Mouse (Mus musculus): ENCODE results near the gene Gnai3. TPM values are rescaled to one million over a fixed set of nuclear protein-coding genes. Genes with fewer than 3 reads are reported as not detected.
A peak's percentile ranks its signal among the peaks of the same experiment; 100 is the strongest.

Gene Gnai3
- total RNA-seq (2015; ENCODE audit: low replicate concordance) = 29.9 and 45.7 TPM in 2 replicates
- total RNA-seq (2017; ENCODE audit: low replicate concordance) = 21.7 and 30.0 TPM in 2 replicates

DNA sequence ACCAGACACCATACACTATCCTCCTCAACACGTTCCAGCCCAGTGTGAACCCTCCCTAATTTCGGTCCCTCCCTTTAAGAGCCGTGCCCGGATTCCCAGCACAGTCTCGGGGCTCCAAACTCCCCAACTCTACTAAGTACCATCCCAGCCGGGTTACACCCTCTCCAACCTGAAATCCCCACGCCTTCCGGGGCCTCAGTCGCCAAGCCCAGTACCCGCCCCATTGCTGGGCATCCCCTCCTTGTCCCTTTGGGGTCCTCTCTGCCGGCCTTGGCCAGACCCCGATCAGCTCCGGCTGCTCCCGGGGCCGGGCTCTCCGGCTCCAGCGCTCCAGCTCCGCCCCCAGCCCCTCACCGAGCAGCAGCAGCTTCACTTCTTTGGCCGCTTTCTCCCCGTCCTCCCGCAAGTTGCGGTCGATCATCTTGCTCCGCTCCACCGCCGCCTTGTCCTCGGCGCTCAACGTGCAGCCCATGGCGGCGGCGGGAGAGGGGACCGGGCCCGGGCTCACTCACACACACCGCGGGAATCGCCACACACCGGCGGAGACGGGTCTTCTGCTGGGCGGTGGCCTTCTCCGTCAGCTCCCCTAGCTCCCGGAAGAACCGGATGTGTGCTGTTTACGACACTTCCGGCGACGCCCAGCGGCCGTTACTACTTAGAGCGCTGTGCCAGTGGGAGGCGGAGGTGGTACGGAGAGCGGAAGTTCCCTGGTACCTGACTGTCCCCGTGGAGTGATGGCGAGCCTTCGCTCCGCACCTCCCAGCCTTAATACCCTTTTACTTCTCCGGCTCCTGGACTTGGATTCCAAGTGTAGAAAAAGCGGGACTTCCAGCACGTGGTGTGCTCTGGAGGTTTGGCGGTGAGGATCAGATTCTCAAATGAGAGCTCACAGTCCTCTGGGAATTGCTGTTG lies at the start of gene Gnai3:
Gene Gnai3, minus strand, starts transcription at position 613 of the 912 bp plus-strand sequence.
- ATAC-seq (replicated peaks; ENCODE audit: low FRiP score, poor library complexity, severe bottlenecking) = peak; percentile 94

DNA sequence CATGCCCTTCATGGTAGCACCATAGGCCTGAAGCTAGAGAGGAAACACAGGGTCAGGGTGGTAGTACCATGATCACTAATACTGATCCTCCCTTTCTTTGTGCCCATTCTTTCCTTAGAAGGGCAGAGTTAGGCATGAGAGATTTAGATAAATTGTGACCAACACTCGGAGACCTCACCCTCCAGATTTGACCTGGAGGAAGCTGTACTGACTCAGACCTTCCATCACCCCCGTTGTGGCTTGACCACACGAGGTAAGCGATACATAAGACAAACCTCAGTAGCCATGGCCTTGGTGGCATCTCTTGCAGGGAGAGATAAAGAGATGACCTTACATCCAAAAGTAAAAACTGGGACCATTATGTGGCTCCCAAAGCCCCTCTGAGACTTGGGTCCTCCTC lies 49.3 kb upstream of the Gnai3 start:
- ATAC-seq (replicated peaks; ENCODE audit: low FRiP score, poor library complexity, severe bottlenecking) = no peak

DNA sequence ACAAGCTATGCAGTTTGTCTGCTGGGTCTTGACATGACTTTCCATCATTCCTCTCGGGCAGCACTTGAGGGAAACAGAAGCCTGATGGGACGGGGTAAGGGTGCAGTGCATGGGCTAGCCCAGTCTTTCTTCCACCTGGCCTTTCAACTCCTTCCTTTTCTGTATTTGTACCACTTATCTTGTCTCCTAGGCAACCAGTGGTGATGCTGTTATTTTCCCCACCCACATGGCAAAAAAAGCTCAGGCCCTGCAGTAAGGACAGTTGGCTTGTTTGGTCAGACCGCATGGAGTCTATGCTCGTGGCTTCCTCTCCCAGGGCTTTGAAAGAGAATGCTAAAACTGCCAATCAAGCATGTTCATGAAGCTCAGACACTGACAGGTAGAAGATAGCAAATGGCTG lies 47.7 kb upstream of the Gnai3 start:
- no peak for ATAC-seq (replicated peaks; ENCODE audit: low FRiP score, poor library complexity, severe bottlenecking)

DNA sequence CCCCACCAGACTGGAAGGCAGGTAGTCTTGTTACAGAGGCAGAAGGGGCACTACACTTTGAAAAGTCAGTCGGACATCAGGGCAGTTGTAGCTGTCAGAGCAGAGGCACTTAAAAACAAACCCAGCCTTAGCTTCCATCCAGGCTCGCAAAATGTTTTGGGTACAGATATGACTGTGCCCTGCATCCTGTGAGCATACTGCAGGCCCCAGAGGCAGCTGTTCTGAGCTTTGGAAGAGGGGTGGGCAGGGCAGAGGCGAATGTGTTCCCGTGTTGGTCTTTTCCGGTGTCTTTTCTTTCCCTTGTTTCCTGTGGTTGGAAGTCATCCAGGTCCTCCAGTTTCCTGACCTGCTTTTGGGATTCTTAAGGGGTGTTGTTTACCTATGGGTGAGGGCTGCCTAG lies 44.0 kb upstream of the Gnai3 start:
- no peak for ATAC-seq (replicated peaks; ENCODE audit: low FRiP score, poor library complexity, severe bottlenecking)

DNA sequence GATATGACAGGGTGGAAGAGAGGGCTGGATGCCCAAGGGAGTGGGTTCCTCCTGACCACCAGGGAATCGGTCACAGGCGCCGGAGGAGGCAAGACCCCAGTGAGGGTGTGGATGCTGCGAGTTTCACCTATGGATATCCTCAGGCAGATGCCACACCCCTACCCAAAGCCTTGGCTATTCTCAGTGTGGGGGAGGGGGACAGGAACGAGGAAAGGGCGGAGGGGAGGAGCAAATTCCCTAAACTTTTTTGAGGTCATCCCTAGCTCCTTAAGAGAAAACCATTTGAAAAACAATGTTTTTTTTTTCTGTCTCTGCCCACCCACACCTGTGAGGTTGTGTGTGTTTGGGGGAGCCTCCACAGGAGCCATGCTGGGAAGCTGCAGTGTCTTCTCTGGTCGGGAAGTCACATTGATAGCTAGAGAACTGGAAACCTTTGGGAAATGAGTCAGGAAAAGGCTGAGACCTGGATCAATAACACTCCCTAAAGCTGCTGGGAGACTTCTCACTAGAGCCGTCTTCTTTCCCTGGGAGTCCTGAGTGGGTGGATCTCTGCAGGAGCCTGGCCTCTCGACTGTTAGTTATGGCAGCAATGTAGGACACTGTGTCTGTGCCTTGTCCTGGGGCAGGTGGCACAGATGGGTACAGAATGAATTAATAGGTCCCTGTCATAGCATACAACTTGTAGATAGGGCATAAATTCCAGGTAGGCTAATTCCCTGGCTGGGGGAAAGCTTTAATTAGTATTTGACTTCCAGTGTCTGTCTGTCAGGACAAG lies 43.0 kb upstream of the Gnai3 start:
- ATAC-seq (replicated peaks; ENCODE audit: low FRiP score, poor library complexity, severe bottlenecking) = no peak

DNA sequence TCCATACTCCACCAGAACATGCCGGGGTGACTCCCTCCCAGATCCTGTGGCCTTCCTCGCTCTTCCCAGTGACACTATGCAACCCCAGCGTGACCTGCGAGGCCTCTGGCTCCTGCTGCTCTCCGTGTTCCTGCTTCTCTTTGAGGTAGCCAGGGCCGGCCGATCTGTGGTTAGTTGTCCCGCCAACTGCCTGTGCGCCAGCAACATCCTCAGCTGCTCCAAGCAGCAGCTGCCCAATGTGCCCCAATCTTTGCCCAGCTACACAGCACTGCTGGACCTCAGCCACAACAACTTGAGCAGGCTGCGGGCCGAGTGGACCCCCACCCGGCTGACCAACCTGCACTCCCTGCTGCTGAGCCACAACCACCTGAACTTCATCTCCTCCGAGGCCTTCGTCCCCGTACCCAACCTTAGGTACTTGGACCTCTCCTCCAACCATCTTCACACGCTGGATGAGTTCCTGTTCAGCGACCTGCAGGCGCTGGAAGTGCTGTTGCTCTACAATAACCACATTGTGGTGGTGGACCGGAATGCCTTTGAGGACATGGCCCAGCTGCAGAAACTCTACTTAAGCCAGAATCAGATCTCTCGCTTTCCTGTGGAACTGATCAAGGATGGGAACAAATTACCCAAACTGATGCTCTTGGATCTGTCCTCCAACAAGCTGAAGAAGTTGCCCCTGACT lies 41.3 kb upstream of the Gnai3 start:
- ATAC-seq (replicated peaks; ENCODE audit: low FRiP score, poor library complexity, severe bottlenecking) = 0 out of 2 replicates have a peak, but pooled peaks have one; percentile 16

DNA sequence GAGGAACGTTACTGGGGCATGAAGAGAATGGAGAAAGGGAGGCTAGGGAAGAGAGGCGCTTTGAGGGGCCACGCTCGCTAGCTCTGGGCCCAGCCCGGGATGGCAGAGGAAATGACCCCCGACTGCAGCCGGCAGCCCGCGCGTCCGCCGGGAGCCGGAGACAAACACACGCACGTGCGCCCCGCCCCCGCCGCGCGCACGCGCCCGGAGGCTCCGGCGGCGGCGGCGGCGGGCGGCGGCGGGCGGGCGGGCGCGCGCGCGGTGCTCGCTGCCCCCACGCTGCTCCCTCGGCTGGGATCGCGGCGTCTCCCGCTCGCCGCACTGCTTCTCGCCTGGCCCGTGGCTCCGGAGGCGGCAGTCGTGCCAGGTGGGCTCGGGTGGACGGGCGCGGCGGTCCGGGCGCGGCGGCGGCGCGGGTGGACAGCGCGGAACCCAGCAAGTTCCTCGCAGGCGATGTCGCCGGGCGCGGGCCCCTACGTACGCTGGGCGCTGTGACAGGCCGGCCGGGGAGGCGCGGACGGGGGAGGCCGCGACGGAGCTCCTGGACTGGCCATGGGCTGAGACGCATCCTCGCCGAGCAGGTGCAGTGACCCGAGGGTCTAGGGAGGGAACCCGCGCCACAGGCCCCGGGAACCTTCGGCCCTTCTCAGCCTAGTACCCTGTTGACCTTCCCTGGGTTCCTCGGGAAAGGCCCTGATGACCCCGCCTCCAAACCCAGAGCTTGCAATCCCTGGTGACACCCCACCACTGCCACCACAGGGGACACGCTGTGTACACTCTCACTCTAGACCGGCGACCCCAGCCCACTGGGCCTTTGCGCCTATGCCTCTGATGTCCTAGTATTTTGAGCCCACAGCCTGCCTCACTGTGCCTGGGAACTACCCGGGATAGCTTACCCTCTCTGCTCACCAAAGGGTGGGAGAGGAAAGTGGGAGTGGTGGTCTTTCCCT lies 40.4 kb upstream of the Gnai3 start, which contains the start of gene Amigo1:
Gene Amigo1, plus strand, starts transcription at position 238 of the 950 bp plus-strand sequence.
- 0 out of 2 replicates have a peak, but pooled peaks have one; percentile 9 for ATAC-seq (replicated peaks; ENCODE audit: low FRiP score, poor library complexity, severe bottlenecking)

DNA sequence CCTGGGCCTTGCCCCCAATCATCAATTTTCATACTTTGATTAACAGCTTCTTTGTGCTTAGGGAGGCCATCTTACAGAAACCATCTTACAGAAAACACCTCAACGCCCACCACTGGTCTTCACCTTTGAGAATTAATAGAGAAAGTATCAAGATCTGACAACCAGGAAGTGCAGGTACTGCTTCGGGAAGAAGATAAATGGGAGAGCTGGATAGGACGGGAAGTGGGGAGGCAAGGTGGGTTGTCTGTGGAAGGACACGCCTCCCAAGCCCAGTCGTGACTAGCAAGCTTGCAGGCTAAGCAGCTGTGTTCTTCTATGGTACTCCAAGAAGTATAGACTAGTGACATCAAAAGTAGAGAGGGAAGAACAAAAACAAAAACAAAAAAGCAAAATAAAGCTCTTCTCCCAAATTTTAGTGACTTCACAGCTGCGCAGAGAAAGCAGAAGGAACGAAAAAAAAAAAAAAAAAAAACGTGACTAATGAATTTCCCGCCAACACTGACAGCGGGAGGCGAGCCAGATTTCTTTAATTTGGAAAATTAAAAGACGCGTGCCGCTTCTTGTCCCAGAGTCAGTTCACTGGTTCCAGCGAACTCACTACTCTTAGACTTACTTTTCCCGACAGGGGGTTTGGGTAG lies 39.6 kb upstream of the Gnai3 start:
- no peak for ATAC-seq (replicated peaks; ENCODE audit: low FRiP score, poor library complexity, severe bottlenecking)

DNA sequence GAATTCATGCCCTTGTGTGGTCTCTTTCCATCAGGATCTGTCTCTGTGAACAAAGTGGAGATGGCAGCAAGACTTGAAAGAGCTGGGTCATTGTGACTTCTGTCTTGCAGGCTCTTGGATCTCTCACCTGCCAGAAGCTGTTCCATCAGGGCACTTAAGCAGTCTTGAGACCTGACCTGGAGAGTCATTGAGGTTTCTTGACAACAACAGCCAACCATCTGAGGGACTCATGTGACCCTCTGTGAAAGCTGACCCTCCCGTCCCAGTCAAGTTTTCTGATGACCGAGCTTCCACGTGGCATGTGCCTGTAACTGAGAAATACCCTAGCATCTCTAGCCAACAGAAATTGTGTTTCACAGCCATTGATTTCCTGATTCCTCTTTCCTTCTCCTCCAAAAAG lies 38.8 kb upstream of the Gnai3 start:
- no peak for ATAC-seq (replicated peaks; ENCODE audit: low FRiP score, poor library complexity, severe bottlenecking)

DNA sequence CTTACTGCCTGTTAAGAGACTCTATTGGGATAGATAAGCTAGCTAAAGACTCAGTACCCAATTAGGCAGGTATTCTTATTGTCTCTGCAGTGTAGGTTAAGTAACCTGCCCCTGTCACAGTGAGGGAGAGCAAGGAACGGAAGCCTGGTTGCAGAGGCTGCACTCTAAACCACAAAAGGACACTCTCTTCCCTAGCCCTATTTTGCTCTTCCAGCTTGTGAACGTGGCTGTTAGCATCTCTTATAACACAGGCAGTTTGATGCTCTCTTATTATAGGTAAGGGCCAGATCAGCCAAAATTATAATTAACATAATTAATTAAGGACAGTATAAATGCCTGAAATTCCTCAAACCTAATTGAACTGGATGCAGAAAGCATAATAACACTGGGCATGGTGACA lies 34.6 kb upstream of the Gnai3 start:
- no peak for ATAC-seq (replicated peaks; ENCODE audit: low FRiP score, poor library complexity, severe bottlenecking)

DNA sequence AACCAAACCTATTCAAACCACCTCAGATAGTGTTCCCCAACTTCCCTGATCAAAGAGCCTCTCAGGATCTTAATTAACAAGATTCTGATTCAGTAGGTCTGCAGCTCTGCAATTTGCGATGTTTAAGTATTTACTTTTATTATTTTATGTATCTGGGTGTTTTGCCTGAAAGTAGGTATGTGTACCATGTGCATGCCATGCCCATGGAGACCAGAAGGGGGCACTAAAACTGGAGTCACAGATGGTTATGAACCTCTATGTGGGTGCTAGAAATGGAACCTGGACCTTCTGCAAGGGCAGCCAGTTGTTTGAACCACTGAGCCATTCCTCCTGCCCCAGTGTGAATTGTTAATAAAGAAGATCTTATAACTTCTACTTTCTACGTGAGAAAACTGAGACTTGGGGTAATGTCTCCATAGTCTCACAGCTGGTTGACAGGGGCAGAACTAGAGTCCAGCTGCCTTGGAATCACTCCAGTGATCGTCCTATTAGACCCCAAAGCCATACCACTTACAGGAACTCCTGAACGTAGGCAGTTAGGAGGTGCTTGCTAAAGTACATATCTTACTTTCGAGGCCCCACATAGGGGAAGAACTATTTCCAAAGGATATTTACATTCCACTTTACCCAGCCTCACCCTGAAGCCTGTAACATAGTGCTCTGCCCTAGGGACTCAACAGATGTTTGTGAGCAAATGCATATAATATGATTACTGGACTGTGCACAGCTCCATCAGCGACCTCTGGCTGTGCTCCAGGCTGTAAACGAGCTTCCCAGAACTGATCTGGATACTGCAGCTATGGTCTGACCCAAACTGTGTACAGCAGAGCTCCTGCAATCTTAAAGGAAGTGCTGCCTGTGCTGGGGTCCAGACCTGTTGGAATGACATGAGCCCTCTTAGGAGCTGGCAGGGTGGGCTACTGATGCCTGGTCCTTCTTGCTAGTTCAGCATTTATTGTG lies 33.1 kb upstream of the Gnai3 start:
- ATAC-seq (replicated peaks; ENCODE audit: low FRiP score, poor library complexity, severe bottlenecking) = no peak

DNA sequence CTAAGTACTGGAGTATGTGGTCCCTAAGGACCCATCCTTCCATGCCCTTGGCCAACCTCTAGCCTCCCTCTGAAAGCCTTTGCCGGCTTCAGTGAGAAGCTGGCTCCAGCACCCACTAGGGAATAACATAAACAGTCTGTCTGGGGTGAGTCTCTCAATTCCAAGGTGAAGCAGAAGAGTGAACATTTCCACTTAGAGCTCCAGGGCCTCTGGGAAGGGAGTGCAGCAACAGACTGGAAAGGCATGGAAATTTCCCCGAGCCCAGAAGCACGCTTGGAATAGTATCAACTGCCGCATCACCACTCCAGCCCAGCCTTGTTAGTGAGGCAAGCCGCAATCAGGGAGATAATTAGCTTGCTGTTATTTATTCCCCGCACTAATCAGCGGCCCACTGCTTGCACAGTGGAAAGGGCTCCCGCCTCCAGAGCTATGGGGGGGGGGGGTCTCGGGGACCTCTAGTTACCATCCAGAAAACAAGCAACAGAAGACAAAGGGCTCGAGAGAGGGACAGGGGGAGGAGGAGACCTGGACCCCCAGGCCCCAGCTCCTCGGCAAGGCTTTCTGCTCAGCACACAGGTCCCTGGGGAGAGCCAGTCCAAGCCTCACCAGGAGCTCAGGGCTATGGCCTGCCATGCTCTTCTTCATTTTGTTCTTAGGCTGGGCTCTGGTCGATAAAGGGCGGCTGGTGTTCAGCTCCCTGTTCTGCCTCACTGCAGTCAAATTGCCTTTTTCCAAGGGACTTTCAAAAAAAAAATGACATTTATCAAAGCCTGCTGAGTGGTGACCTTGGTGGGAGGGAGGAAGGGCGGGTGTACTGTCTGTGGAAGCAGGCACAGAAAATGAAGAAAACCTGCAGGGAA lies 29.0 kb upstream of the Gnai3 start:
- no peak for ATAC-seq (replicated peaks; ENCODE audit: low FRiP score, poor library complexity, severe bottlenecking)

DNA sequence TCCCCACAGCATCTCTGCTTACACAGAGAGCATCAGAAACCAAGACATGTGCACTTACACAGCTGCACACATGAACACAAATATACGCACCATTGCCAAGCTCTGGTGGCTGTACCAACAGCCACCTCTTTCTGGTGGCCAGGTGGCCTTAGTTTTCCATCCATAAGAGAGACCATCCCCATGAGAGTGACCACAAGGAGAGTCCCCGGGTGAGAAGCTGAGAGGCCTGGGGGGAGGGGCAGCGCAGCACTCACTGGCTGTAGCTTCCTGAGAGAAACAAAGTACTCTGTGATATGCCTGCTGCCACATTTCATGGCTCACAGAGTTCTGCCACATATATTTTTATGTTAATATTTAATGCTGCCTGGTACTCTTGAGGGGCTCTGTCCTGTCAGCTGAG lies 23.3 kb upstream of the Gnai3 start:
- ATAC-seq (replicated peaks; ENCODE audit: low FRiP score, poor library complexity, severe bottlenecking) = no peak

DNA sequence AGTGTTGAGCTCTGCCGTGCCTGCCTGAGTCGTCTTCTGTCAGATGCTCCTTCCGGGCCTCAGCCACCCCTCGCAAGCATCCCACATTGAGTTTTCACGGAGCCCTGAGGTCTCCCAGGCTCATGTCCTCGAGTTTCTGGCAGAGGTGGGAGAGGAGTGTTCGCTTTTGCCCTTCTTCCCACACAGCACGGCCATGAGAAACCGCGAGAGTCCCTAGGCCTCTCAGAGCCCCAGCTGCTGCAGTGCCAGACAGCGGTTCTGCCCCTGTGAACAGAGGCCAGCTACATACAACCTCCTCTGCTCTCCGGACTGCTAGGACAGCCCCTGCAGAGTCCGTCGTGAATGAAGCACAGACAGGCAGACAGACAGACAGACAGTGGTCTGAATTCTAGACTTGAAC lies 21.6 kb upstream of the Gnai3 start:
- no peak for ATAC-seq (replicated peaks; ENCODE audit: low FRiP score, poor library complexity, severe bottlenecking)

DNA sequence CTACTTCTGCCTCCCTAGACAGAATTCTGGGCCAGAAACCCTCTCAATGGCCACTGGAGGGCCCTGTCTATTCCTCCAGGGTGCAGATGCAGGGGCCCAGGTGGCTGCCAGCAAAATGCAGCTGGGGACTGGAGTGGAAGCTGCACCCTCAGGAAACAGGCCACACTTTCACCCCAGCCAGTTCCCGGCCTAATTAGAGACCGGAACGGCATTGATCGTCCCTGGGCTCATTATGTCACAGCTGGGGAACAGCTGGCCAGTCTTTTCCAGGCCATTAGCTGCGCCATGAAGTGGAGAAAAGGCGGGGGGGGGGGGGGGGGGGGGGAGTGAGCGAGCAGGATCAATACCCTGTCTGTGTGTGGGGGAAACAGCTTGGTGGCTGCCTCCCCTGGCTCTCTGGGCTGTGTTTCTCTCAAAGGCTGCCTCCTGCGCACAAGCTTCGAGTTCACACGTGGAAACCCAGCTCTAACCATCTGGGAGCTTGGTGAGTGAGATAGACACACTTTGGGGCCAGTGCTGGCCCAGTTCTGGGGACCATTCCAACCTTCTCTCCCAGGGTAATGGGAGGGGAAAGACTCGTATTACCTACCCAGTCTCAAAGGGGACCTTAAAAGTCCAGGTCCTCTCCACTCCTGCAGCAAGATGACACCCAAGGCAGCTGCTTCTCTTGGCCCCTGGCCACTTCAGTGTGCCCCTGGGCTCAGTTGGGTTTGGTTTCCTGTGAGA lies 20.7 kb upstream of the Gnai3 start:
- ATAC-seq (replicated peaks; ENCODE audit: low FRiP score, poor library complexity, severe bottlenecking) = no peak

Data from erythroid progenitor cell, adult 5-6 weeks (primary cell).